Mouse (Mus musculus): ENCODE measurements around the gene Pcmt1.

Pcmt1 gene

GRCm38 (mm10) chr10:7680731-7681301, at the start of gene Pcmt1, which contains the start of gene Lats1:
Gene Pcmt1 (minus strand): TSS chr10:7681136.
Gene Lats1 (plus strand): TSS chr10:7681214.
- peak; percentile 80 to 90 for DNase-seq (ENCODE audit: low spot score in 2 of 2)

- DNase-seq (ENCODE audit: low spot score in 2 of 2): no peak
Measured at GRCm38 (mm10) chr10:7727011-7727410, 46.1 kb upstream of the Pcmt1 start.

GRCm38 (mm10) chr10:7726501-7726812, 45.5 kb upstream of the Pcmt1 start:
- no peak for DNase-seq (ENCODE audit: low spot score in 2 of 2)

GRCm38 (mm10) chr10:7725751-7726500, 45.0 kb upstream of the Pcmt1 start, which contains the start of gene Katna1:
Gene Katna1 (plus strand): TSS chr10:7726000.
- peak; percentile 89 to 96 for DNase-seq (ENCODE audit: low spot score in 2 of 2)

- no peak for DNase-seq (ENCODE audit: low spot score in 2 of 2)
Measured at GRCm38 (mm10) chr10:7715056-7715455, 34.1 kb upstream of the Pcmt1 start.

GRCm38 (mm10) chr10:7712506-7712905, 31.6 kb upstream of the Pcmt1 start:
- DNase-seq (ENCODE audit: low spot score in 2 of 2): no peak

- no peak for DNase-seq (ENCODE audit: low spot score in 2 of 2)
Measured at GRCm38 (mm10) chr10:7710121-7710520, 29.2 kb upstream of the Pcmt1 start.

- no peak for DNase-seq (ENCODE audit: low spot score in 2 of 2)
Measured at GRCm38 (mm10) chr10:7702586-7702985, 21.6 kb upstream of the Pcmt1 start.

GRCm38 (mm10) chr10:7700120-7700519, 19.2 kb upstream of the Pcmt1 start:
- DNase-seq (ENCODE audit: low spot score in 2 of 2): no peak

GRCm38 (mm10) chr10:7695286-7695685, 14.3 kb upstream of the Pcmt1 start:
- no peak for DNase-seq (ENCODE audit: low spot score in 2 of 2)

GRCm38 (mm10) chr10:7686902-7687301, 6.0 kb upstream of the Pcmt1 start:
- no peak for DNase-seq (ENCODE audit: low spot score in 2 of 2)

GRCm38 (mm10) chr10:7682249-7682648, 1.3 kb upstream of the Pcmt1 start:
- DNase-seq (ENCODE audit: low spot score in 2 of 2): no peak

- peak; percentile 80 for DNase-seq (ENCODE audit: low spot score in 2 of 2)
Measured at GRCm38 (mm10) chr10:7681343-7682025, 548 bp upstream of the Pcmt1 start.

- DNase-seq (ENCODE audit: low spot score in 2 of 2): no peak
Measured at GRCm38 (mm10) chr10:7673673-7674072, 7.3 kb downstream of the Pcmt1 start.

GRCm38 (mm10) chr10:7667342-7667802, 13.6 kb downstream of the Pcmt1 start, which contains the start of gene Nup43:
Gene Nup43 (plus strand): TSS chr10:7667503.
- DNase-seq (ENCODE audit: low spot score in 2 of 2): peak; percentile 83 to 90

- no peak for DNase-seq (ENCODE audit: low spot score in 2 of 2)
Measured at GRCm38 (mm10) chr10:7664889-7665288, 16.0 kb downstream of the Pcmt1 start.

- no peak for DNase-seq (ENCODE audit: low spot score in 2 of 2)
Measured at GRCm38 (mm10) chr10:7664027-7664526, 16.9 kb downstream of the Pcmt1 start.

GRCm38 (mm10) chr10:7663159-7664026, 17.5 kb downstream of the Pcmt1 start:
- peak; percentile 90 to 91 for DNase-seq (ENCODE audit: low spot score in 2 of 2)

- DNase-seq (ENCODE audit: low spot score in 2 of 2): no peak
Measured at GRCm38 (mm10) chr10:7662471-7663141, 18.3 kb downstream of the Pcmt1 start.

GRCm38 (mm10) chr10:7651057-7651456, 29.9 kb downstream of the Pcmt1 start:
- DNase-seq (ENCODE audit: low spot score in 2 of 2): no peak

GRCm38 (mm10) chr10:7649059-7649458, 31.9 kb downstream of the Pcmt1 start:
- DNase-seq (ENCODE audit: low spot score in 2 of 2): no peak
